ENCODE assay signal across 18 mouse cellular contexts in genomic region chr5:147426048-147426805, GRCm38 (mm10). TPM values are rescaled to one million over a fixed set of nuclear protein-coding genes. Genes with fewer than 3 reads are reported as not detected.
DNase-seq lines count a peak whose midpoint lies in the region; ATAC-seq lines count a peak whose summit lies in the region.
"Had no signal": no experiment of that assay in that cellular context is flagged by ENCODE, and none has a peak within 500 bp of the region (broad histone marks: within the 10 kb centered on the region; RNA-seq: fewer than 3 reads in every experiment).

No protein-coding gene starts in this region.

- intact Hi-C loops in gastrocnemius, postnatal 36 days (cut with DNase I), result no loop called here

- H3K4me2 ChIP-seq in hindbrain, embryonic 12.5 days (replicated peaks), result no peak overlapping the region
- H3K4me2 ChIP-seq: hindbrain, embryonic 14.5 days; limb, embryonic 13.5 days; neural tube, embryonic 13.5 days had no signal

- no peak overlapping the region for H3K9ac ChIP-seq in hindbrain, embryonic 12.5 days
- H3K9ac ChIP-seq: hindbrain, embryonic 14.5 days; limb, embryonic 13.5 days; neural tube, embryonic 13.5 days had no signal

- no peaks in the 10 kb centered on the region for H3K9me3 ChIP-seq in hindbrain, embryonic 12.5 days (replicated peaks)
- H3K9me3 ChIP-seq: limb, embryonic 13.5 days; neural tube, embryonic 13.5 days had no signal

- WGBS in hindbrain, embryonic 12.5 days, result 77% methylated on average over 4 of the region's 4 CpGs

- no peaks in the 10 kb centered on the region for H3K36me3 ChIP-seq in hindbrain, embryonic 12.5 days
- H3K36me3 ChIP-seq: limb, embryonic 13.5 days; neural tube, embryonic 13.5 days had no signal

- ATAC-seq in granulocyte monocyte progenitor cell, adult 5-6 weeks (replicated peaks; ENCODE audit: poor library complexity, severe bottlenecking), result peak; percentile 64
- ATAC-seq in monocyte, adult 5-6 weeks (replicated peaks; ENCODE audit: insufficient number of reproducible peaks, low FRiP score, low TSS enrichment, poor library complexity, severe bottlenecking), result no peak
- ATAC-seq in hindbrain, embryonic 12.5 days (ENCODE audit: low FRiP score), result no peak
- ATAC-seq: forebrain, embryonic 16.5 days; midbrain, embryonic 16.5 days had no signal

- no peak overlapping the region for H3K27ac ChIP-seq in hindbrain, embryonic 12.5 days
- H3K27ac ChIP-seq: hindbrain, embryonic 14.5 days; limb, embryonic 13.5 days; neural tube, embryonic 13.5 days had no signal

- no peaks in the 10 kb centered on the region for H3K27me3 ChIP-seq in hindbrain, embryonic 12.5 days
- H3K27me3 ChIP-seq: limb, embryonic 13.5 days; neural tube, embryonic 13.5 days had no signal

- peak; percentile 93 for DNase-seq in 416B (ENCODE audit: low read depth)
- DNase-seq in cerebellum, adult 18-20 months, result peak; percentile 72 to 87
- peak; percentile 48 to 74 for DNase-seq in thymus, adult 18-20 months
- no peak for DNase-seq in gastrocnemius, postnatal 36 days
- DNase-seq: adrenal gland, postnatal 36 days; kidney, adult 18-20 months; kidney, postnatal 4 days; lung, postnatal 14 days had no signal

- no peak overlapping the region for H3K4me3 ChIP-seq in hindbrain, embryonic 12.5 days
- H3K4me3 ChIP-seq: limb, embryonic 13.5 days; neural tube, embryonic 13.5 days had no signal

- peaks cover 9% of the 10 kb centered on the region for H3K4me1 ChIP-seq in hindbrain, embryonic 12.5 days

RNA-seq across cellular contexts. Expression of gene Pan3, which starts 3.7 kb away (rescaled TPM):
- total RNA-seq in granulocyte monocyte progenitor cell, adult 5-6 weeks (2014; fragmentation: Nextera tagmentation), result 209 and 282 TPM in 2 replicates
- total RNA-seq in granulocyte monocyte progenitor cell, adult 5-6 weeks (2017), result 147 and 198 TPM in 2 replicates
- 10 to 100 TPM; 20.7 to 22.9 TPM for total RNA-seq in gastrocnemius, postnatal 36 days (2021)
- 167 to 270 TPM (median 183 TPM) in 3 replicates for total RNA-seq in monocyte, adult 5-6 weeks (2017)
- 56.4 and 60.9 TPM in 2 replicates for polyA plus RNA-seq in hindbrain, embryonic 12.5 days (2016; fragmentation: Nextera tagmentation; extraction: Ambion mirVana)

RNA-seq across cellular contexts. Expression of gene Flt3, which starts 25.9 kb away (rescaled TPM):
- 5.3 and 12.4 TPM in 2 replicates for total RNA-seq in granulocyte monocyte progenitor cell, adult 5-6 weeks (2014; fragmentation: Nextera tagmentation)
- 4.7 and 7.3 TPM in 2 replicates for total RNA-seq in granulocyte monocyte progenitor cell, adult 5-6 weeks (2017)
- total RNA-seq in gastrocnemius, postnatal 36 days (2021), result under 1 TPM in 1 of 2 experiments, not detected in 1; 0.07 TPM
- total RNA-seq in monocyte, adult 5-6 weeks (2017), result 1.7 to 3.9 TPM (median 3.2 TPM) in 3 replicates
- 0.13 and 0.14 TPM in 2 replicates for polyA plus RNA-seq in hindbrain, embryonic 12.5 days (2016; fragmentation: Nextera tagmentation; extraction: Ambion mirVana)
- total RNA-seq: gastrocnemius, postnatal 4 days had no signal
- polyA plus RNA-seq: heart, embryonic 14.5 days had no signal

Comparison
In these comparisons a context has a peak if more than half of its experiments do, and no peak if none do; other contexts are left out.
1. DNase-seq: peak in 416B (single experiment), cerebellum, adult 18-20 months (2 of 2) and thymus, adult 18-20 months (2 of 2); none in gastrocnemius, postnatal 36 days (0 of 2).